Mouse (Mus musculus) testis, adult 2 months (tissue): Measurements from ENCODE around the gene Cyld. TPM values are rescaled to one million over a fixed set of nuclear protein-coding genes. Genes with fewer than 3 reads are reported as not detected.

Experiments
- H3K27ac ChIP-seq: fragments of 200-500 bp; 2 replicates; pipeline ENCODE4 v1.5.1; 2012; ENCODE audit warnings: low read depth, low read length; ENCODE audit not compliant: control insufficient read depth, insufficient read depth
- H3K27me3 ChIP-seq: fragments of 200-500 bp; 2 replicates; pipeline ENCODE4 v1.6.1; 2012; ENCODE audit warnings: mild to moderate bottlenecking, low read length, moderate library complexity; ENCODE audit not compliant: control insufficient read depth, insufficient read depth
- H3K36me3 ChIP-seq: fragments of 200-500 bp; 2 replicates; pipeline ENCODE4 v1.6.1; 2012; ENCODE audit warnings: mild to moderate bottlenecking, low read length; ENCODE audit not compliant: control insufficient read depth, insufficient read depth
- H3K4me1 ChIP-seq: fragments of 200-500 bp; 2 replicates; pipeline ENCODE4 v1.6.1; 2012; ENCODE audit warnings: low read length; ENCODE audit not compliant: control insufficient read depth, insufficient read depth
- H3K4me3 ChIP-seq: fragments of 200-500 bp; 2 replicates; pipeline ENCODE4 v1.5.1; 2012; ENCODE audit warnings: low read depth, mild to moderate bottlenecking, low read length, moderate library complexity, mixed read lengths; ENCODE audit not compliant: control insufficient read depth
- CTCF ChIP-seq: fragments of 200-500 bp; IDR thresholded peaks from 2 replicates; pipeline ENCODE4 v1.5.1; 2012; ENCODE audit warnings: low read depth, mild to moderate bottlenecking, inconsistent platforms, low read length, moderate library complexity; ENCODE audit not compliant: control insufficient read depth, insufficient read depth, insufficient replicate concordance
- POLR2A ChIP-seq: fragments of 200-500 bp; IDR thresholded peaks from 2 replicates; pipeline ENCODE4 v1.6.1; 2012; ENCODE audit warnings: low read depth, mild to moderate bottlenecking, inconsistent platforms, low read length, moderate library complexity; ENCODE audit not compliant: control insufficient read depth
- polyA plus RNA-seq: library from polyadenylated mRNA; depleted of rRNA; stranded (reverse); fragments of >200 nt; gene quantifications from 2 replicates; pipeline ENCODE4 v1.2.3, GENCODE M21; 2012

Cyld gene
- polyA plus RNA-seq, 1 experiment: 4.4 TPM

DNA sequence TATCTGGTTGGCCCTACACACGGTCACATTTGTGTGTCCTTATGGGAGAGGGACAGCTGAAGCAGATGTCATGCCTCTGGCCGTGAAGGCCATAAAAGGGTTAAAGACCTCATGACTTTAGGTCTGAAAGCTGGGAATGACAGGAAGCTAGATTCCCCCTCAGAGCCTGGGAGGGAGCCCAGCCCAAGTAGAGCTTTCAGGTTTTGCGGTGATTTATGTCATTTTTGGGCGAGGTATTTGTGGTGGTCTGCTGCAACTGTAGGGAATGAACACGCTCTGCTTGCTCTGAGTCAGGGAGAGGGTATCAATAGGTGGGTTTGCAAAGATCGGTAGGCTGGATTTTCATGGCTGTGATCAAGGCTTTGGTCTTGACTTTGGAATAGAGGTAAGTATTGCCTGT, 6.9 kb upstream of the Cyld start:
- Histone ChIP-seq H3K27me3 (no peaks in the 10 kb centered on the region), H3K27ac (no peak overlapping the region), H3K36me3 (no peaks in the 10 kb centered on the region), H3K4me3 (no peak overlapping the region), H3K4me1 (peaks cover 8% of the 10 kb centered on the region)
- TF ChIP-seq CTCF (no peak), POLR2A (no peak)

DNA sequence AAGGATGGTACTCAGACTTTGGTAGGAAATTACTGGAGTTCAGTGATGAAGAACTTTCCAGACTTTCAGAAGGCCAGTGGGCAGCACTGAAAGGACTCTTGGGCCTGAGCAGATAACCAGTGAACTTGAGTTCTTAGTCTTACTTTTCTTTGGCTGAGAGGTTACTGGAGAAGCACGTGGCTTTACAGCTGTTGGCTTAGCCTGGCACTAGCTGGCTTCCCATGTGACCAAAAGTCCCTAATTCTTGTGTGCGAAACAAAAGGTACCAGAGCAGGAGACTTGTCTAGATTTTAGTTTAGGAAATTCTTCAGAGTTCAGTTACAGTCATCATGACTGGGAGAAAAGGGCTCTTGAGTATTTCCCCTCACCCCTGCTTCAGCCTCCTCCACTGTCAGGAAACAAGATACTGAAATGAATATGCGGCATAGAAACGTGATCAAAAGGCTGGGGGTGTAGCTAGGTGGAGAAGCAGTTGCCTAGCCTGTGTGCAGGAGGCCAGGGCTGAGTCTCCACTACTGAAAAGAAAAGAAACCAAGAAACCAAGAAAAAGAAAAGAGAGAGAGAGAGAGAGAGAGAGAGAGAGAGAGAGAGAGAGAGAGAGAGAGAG, 5.4 kb upstream of the Cyld start:
- Histone ChIP-seq H3K4me3 (no peak overlapping the region), H3K4me1 (peaks cover 11% of the 10 kb centered on the region), H3K36me3 (no peaks in the 10 kb centered on the region), H3K27ac (no peak overlapping the region), H3K27me3 (no peaks in the 10 kb centered on the region)
- TF ChIP-seq POLR2A: no peak

DNA sequence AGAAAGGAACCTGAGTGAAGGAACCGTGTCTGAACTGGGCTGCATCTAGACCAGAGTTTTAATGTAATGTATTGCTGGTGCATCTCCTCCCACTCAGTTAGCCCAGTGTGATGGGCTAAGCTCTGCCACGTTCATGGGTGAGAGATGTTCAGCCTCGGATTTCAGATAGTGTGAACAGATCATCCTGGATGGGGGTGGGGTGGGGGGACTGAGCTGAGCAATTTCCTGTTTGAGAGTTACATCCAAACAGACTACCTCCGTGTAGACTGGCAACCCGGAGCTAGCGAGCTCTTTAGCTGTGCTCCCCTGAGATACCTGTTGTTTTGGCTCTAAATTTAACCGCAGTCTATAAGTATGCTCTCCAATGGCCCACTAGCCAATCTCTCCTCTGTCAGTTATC, 4.9 kb upstream of the Cyld start:
- H3K4me1 ChIP-seq: peaks cover 11% of the 10 kb centered on the region
- TF ChIP-seq CTCF: no peak
- TF ChIP-seq POLR2A: no peak
- H3K4me3 ChIP-seq: no peak overlapping the region
- H3K27me3 ChIP-seq: no peaks in the 10 kb centered on the region
- H3K36me3 ChIP-seq: no peaks in the 10 kb centered on the region
- H3K27ac ChIP-seq: no peak overlapping the region

DNA sequence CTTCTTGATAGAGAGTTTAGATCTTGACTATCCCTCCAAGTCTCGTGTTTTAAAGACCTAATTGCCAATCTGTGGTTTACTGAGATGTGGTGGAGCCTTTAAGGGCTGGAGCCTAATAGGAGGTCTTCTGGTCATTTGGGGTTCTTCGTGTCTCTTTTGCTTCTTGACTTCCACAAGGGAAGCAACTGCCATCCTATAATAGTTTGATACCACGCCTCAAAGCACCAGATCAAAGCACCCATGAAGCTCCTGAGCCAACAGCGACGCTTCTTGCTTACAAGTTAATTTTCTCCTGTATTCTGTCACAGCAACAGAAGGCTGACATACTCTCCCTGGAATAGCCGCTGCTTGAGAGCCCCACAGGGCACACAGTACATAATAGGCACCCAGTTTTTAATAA, 4.0 kb upstream of the Cyld start:
- TF ChIP-seq CTCF (no peak), POLR2A (no peak)
- no peak overlapping the region for H3K27ac ChIP-seq
- H3K27me3 ChIP-seq: no peaks in the 10 kb centered on the region
- no peak overlapping the region for H3K4me3 ChIP-seq
- no peaks in the 10 kb centered on the region for H3K36me3 ChIP-seq
- H3K4me1 ChIP-seq: peaks cover 16% of the 10 kb centered on the region

DNA sequence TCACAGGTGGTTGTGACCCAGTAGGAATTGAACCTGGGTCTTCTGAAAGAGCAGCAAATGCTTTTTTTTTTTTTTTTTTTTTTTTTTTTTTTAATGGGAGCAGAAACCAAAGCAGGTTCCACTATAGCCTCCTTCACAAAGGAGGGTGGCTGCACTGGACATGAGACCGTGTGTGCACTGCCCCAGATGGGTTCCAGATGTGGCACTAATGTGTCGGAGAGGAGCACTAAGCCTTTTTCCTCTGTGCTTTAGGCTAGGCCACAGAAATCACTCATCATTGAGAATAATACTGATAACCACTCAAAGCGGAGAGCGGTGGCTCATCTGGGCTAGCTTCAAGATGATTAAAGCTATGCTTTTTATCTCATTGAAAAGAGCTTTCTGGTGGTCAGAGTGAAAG, 3.5 kb upstream of the Cyld start:
- Histone ChIP-seq H3K4me3 (no peak overlapping the region), H3K36me3 (no peaks in the 10 kb centered on the region), H3K27me3 (no peaks in the 10 kb centered on the region), H3K27ac (no peak overlapping the region), H3K4me1 (peaks cover 18% of the 10 kb centered on the region)
- TF ChIP-seq CTCF (no peak), POLR2A (no peak)

DNA sequence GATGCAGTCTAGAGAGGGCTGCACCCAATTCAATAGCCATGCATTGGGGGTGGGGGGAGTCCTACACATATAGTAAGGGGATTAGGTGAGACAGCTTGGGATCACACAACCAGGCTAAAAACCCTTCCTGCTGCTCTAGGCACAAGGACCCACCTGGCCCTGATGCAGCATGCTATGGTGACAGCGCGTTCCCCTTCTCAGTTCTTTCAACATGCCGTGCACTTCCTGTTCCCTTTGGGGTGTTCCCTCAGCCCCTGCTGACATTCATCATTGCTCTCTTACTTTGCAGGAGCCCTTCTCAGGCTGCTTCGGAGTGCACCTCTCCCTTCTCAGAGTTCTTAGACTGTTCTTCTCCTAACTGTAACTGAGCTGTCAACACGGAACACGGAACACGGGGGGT, 2.5 kb upstream of the Cyld start:
- Histone ChIP-seq H3K4me1 (peaks cover 18% of the 10 kb centered on the region), H3K4me3 (no peak overlapping the region), H3K27ac (peak overlapping the region; percentile 27; the same call in 1 of the 2 replicates), H3K36me3 (no peaks in the 10 kb centered on the region), H3K27me3 (no peaks in the 10 kb centered on the region)
- no peak for TF ChIP-seq POLR2A
- no peak for TF ChIP-seq CTCF

DNA sequence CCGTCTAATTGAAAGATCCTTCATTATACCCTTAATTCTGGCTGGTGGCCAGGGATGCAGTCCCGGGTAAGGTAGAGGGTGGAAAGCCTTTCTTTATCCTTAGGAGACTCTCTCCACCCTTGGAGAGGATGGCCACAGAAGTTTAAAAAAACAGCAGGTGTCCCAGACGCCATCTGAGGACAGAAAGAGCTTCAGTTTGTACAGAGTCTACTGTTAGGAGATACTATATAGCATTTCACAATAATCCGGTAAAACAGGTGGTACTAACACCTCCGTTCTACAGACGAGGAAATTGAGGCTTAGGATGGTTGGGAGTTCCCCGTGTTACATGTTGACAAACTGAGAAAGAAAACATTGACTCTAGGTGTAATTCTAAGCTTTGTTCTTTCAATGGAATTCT, 600 bp upstream of the Cyld start:
- H3K36me3 ChIP-seq: no peaks in the 10 kb centered on the region
- H3K4me3 ChIP-seq: peak overlapping the region; percentile 90; the same call in 1 of the 2 replicates
- TF ChIP-seq POLR2A (no peak), CTCF (no peak)
- H3K27me3 ChIP-seq: no peaks in the 10 kb centered on the region
- H3K27ac ChIP-seq: no peak overlapping the region
- H3K4me1 ChIP-seq: peaks cover 18% of the 10 kb centered on the region

DNA sequence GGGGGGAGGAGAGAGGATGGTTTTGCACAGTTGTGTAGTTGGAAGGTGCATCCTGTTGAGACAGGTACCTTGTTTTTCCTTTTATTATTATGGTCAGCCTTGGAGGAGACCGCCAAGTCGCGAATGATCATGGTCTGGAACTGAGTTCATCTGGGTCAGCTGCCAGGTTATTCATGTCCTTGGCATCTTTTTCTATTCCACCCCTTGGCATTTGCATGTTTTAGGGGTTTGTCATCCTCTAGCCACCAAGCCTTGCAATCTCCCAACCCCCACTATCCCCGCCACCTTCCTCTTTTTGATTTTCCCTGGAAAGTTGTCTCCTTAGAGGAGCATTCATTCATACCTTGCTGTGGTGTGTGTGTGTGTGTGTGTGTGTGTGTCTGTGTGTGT, 809 bp downstream of the Cyld start:
- peak overlapping the region; percentile 88 for H3K27ac ChIP-seq
- peaks cover 18% of the 10 kb centered on the region for H3K4me1 ChIP-seq
- H3K36me3 ChIP-seq: no peaks in the 10 kb centered on the region
- TF ChIP-seq CTCF (no peak), POLR2A (no peak)
- peak overlapping the region; percentile 90 for H3K4me3 ChIP-seq
- H3K27me3 ChIP-seq: no peaks in the 10 kb centered on the region
